Mouse (Mus musculus) adrenal gland, postnatal 4 days (tissue): ENCODE data around the gene Bcl2l14. TPM values are rescaled to one million over a fixed set of nuclear protein-coding genes. Genes with fewer than 3 reads are reported as not detected.

ENCODE experiments used
- DNase-seq, 2 experiments: peaks; one replicate each; pipeline ENCODE4 v3.0.0; 2021 to 2022; ENCODE audit warnings: low spot score in 2 of 2, mixed read lengths in 2 of 2
- total RNA-seq, 2 experiments: library from RNA; stranded (reverse); gene quantifications; 2 replicates each; pipeline ENCODE4 v1.2.3; 2021

Bcl2l14 gene
- total RNA-seq, 2 experiments from 2014 or later: 0.36 TPM; not detected in 1

- DNase-seq: peak in 1 of 2 experiments; percentile 45
These were observed 7.0 kb downstream of the Bcl2l14 start for GRCm38 (mm10) chr6:134402914-134403683.

GRCm38 (mm10) chr6:134403684-134404070 lies 7.6 kb downstream of the Bcl2l14 start:
- no peak for DNase-seq

GRCm38 (mm10) chr6:134407226-134407625 lies 11.1 kb downstream of the Bcl2l14 start:
- no peak for DNase-seq

- no peak for DNase-seq
These were observed 17.8 kb downstream of the Bcl2l14 start for GRCm38 (mm10) chr6:134413706-134414531.

GRCm38 (mm10) chr6:134414532-134414883 lies 18.4 kb downstream of the Bcl2l14 start:
- DNase-seq: no peak

- no peak for DNase-seq
These were observed 20.5 kb downstream of the Bcl2l14 start for GRCm38 (mm10) chr6:134416556-134417105.

GRCm38 (mm10) chr6:134417886-134418285 lies 21.8 kb downstream of the Bcl2l14 start:
- no peak for DNase-seq

GRCm38 (mm10) chr6:134420375-134420774 lies 24.3 kb downstream of the Bcl2l14 start:
- DNase-seq: no peak

- DNase-seq: no peak
These were observed 25.8 kb downstream of the Bcl2l14 start for GRCm38 (mm10) chr6:134421921-134422320.

GRCm38 (mm10) chr6:134425216-134425717 lies 29.1 kb downstream of the Bcl2l14 start:
- peak in 1 of 2 experiments; percentile 30 for DNase-seq

- no peak for DNase-seq
These were observed 31.0 kb downstream of the Bcl2l14 start for GRCm38 (mm10) chr6:134427165-134427564.

GRCm38 (mm10) chr6:134428455-134428854 lies 32.3 kb downstream of the Bcl2l14 start:
- no peak for DNase-seq

GRCm38 (mm10) chr6:134430161-134430799 lies 34.2 kb downstream of the Bcl2l14 start:
- no peak for DNase-seq

- no peak for DNase-seq
These were observed 35.5 kb downstream of the Bcl2l14 start for GRCm38 (mm10) chr6:134431583-134431982.

- no peak for DNase-seq
These were observed 37.2 kb downstream of the Bcl2l14 start for GRCm38 (mm10) chr6:134433281-134433680.

- DNase-seq: no peak
These were observed 37.9 kb downstream of the Bcl2l14 start for GRCm38 (mm10) chr6:134434044-134434443.

GRCm38 (mm10) chr6:134434866-134435390 lies 38.8 kb downstream of the Bcl2l14 start:
- DNase-seq: no peak

GRCm38 (mm10) chr6:134436955-134437354 lies 40.8 kb downstream of the Bcl2l14 start:
- DNase-seq: no peak

- DNase-seq: no peak
These were observed 43.4 kb downstream of the Bcl2l14 start for GRCm38 (mm10) chr6:134439401-134440021.

GRCm38 (mm10) chr6:134440023-134440422 lies 43.9 kb downstream of the Bcl2l14 start:
- no peak for DNase-seq

- no peak for DNase-seq
These were observed 45.6 kb downstream of the Bcl2l14 start for GRCm38 (mm10) chr6:134441716-134442115.
